Mouse (Mus musculus) spleen, adult 12 weeks (tissue): ENCODE measurements around the gene Gm9918.
"Not testable (repeated sequence)": the region's sequence is repeated elsewhere in the genome, so short reads cannot be mapped to it uniquely, and the experiment has no call there.

Experiments used
- DNase-seq: peaks from one replicate; pipeline ENCODE4 v3.0.0; 2022; ENCODE audit warnings: low spot score

Gm9918 gene

DNA sequence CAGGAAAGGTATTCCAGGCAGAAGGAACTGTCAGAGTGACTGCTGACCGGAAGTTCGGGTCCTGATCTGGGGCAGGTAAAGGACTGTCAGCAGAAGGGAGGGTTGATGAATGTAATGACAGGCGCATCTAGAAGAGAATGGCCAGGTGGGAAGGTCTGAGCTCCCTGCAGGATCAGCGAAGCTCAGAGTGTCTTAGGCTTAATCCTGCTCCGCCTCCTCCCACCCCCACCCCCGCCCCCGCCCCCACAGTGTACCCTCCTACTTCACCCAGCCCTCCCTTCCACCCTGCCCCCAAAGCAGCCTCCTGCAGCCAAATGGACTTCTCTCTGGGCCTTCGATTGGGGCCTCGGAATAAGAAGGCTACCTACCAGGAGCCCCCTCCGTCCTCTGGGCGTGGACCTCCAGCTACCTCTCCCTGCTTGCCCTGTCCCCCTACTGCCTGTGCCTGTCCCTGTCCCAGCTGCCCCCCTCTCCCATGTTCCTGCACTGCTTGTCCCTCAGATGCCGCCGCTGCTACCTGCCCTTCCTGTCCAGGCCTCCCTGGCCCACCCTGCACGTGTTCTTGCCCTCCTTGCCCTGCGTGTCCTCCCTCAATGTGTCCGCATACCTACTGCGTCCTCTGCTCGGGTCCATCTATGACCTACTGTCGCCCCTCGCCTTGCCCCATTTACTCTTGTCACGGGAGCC lies at the start of gene Gm9918:
Gm9918 (plus strand) TSS at position 290 of the 687 bp plus-strand sequence.
- no peak for DNase-seq

DNA sequence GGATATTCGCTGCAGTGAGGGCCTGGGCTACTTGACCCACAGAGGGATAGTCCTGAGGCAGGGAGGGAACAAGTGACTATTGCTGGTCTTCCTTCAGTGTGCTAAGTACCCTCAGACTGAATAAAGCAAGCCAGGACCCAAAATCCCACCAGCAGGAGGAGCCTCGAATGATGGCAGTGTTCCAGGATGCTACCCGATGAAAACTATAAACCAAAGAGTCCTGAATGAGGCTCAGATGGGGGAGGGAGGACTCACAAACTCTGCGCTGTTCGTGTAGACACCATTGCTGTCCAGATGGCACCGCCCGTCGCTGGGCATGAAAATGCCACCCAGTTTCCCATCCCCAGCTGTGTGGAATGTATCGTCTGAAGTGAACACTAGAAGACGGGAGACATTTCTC lies 48.0 kb upstream of the Gm9918 start:
- no peak for DNase-seq

DNA sequence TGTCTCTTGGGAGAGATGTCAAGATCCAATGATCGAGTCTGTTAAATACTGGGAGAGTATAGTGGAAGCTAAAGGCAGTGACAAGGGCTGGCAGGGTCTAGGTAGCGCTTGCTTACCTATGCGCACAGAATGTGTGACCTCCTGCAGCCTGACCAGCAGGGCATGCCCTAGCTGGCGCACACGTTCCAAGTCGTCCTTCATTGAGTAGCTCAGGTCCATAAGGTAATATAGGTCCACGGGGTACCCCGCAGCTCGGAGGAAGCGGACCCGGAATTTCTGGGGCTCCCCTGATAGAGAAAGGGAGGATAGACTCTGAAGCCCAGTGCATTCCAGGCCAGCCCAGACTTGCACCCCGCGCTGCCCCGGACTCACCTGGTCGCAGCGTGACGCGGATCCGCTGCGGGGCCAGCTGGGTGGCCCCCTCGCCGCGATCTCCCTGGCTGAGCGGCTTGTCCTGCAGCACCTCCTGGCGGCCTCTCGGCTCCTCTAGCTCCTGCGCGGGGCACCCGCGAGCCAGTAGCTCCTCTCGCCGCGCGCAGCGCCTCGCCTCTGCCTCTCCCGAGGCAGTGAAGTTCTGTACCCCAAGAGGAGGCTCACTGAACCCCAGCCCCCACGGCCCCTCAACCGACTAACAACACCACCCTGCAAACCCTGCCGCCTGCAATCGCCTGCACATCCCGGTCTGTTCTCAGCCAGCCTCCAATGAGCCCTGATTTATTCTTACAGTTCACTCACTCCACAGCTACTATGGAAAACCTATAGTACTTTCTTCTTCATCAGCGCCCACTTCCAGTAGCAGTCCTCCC lies 46.0 kb upstream of the Gm9918 start:
- peak; percentile 59 for DNase-seq

DNA sequence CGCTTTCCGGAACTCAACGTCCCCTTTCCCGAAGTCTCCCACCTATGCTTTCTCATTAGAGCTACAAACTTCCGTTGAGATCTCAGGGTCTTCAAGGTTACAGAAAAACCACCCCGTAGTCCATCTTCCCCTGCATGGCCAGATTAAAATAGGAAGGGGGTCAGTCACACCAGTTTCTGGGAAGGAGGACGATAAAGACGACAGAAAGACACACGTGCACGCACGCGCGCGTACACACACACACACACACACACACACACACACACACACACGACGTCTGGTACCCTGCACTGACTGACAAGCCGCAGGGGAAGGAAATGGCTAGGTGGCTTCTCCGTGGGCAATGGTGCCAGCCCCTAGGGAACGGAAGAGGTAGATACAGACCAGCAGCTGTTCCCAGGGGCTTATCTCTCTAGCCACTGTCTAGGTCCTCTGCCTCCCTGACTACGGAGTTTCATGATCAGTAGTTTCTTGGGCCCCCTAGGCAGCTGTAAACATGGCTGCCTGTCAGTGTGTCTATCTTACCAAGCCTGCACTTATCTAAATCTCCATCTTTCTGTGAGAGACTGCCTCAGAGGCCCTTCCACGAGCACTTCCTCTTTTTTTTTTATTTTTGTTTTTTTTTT lies 45.3 kb upstream of the Gm9918 start:
- peak; percentile 57 for DNase-seq

DNA sequence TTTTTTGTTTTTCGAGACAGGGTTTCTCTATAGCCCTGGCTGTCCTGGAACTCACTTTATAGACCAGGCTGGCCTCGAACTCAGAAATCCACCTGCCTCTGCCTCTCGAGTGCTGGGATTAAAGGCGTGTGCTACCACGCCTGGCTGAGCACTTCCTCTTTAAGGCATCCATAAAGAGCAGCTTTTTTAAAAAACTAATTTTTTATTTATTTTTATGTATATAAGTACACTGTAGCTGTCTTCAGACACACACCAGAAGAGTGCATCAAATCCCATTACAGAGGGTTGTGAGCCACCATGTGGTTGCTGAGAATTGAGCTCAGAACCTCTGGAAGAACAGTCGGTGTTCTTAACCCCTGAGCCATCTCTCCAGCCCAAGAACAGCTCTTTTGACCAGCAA lies 44.7 kb upstream of the Gm9918 start:
- DNase-seq, result not testable (repeated sequence)

DNA sequence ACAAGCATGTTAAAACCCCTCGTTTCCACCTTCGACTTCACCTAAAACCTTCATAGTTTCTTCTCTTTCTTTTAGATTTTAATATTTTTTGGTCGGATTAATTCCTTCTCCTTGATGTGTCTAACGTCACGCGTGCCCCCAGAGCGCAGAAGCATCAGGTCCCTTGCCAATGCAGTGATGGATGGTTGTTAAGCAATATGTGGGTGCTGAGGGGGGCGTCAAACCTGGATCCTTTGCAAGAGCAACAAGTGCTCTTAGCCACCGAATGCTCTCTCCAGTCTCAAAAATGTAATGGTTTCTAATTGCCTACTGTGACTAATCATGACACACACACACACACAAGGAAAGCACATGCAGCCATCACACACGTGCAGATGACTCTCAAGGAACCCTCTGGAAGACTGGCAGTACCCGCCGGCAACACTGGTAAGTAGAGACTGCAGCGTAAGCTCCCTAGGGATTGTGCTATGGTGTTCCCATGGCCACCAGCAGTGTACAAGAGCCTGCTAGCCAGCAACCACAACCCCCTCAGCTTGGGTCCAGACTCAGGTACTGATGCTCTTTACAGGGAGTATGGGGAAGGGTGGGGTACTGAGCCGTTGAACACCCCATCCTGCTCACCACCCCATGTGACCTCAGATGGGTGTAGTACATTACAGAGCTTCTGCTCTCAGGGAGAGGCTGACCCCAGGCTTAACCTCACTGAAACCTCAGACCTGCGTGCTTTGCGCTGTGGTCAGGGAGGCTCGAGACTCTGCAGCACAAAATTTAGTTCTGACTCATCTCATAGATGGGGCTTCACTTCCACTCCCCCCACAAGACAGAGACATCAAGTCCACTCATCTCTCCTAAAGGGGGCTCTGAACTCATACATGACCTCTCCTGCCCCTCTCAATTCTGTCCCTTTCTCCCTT lies 39.7 kb upstream of the Gm9918 start:
- DNase-seq, result no peak

DNA sequence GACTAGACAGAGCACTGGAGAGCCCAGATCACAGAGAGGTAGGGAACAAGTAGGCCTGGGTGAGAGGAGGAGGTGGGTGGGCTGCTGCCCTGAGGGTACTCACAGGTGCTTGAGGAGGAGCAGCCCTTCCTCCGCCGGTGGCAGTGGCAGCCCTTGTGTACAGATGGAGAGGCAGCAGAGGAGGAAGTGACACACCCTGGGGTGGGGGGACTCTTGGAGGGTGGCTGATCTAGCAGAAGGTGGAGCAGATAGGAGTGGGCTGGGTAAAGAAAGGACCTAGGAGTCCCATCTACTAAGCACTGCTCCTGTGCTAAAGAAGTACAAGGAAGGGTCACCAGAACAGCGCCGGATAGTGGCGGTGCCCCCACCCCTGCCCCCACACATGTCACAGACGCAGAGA lies 38.6 kb upstream of the Gm9918 start, which contains the start of gene Itgb7:
Itgb7 (minus strand) TSS at position 197 of the 400 bp plus-strand sequence.
- DNase-seq, result no peak

DNA sequence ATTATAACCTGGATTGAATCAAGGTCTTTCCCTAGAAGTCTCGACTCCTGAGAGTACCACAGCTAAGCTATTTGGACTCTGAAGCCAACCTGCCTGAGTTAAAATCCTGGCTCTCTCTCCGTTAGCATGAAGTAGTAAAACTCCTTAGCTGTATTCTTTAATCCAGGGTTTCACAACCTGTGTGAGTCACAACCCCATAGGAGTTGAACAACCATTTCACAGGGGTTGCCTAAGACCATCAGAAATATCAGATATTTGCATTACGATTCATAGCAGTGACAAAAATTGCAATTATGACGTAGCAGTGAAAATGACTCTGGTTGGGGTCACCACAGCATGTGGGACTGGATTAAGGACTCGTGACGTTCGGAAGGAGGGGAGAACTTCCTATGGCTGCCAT lies 37.6 kb upstream of the Gm9918 start:
- no peak for DNase-seq

DNA sequence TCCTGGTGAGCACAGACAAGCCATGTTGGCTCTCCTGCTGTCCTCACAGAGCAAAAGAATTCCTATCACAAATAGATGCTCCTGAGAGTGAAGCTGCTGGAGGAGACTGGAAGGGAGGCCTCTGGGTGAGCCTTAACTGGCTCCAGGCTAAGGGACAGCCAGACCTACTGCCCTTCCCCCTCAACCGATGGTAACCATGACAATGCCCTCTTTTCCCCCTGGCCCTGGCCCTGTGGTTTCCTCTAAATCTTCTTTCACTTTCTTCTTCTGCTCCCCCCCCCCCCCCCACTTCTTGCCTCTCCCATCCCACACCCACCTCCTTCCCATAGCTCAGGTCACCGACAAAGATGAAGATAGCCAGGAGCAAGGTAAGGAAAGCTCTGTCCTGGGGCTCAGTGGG lies 36.5 kb upstream of the Gm9918 start:
- no peak for DNase-seq

DNA sequence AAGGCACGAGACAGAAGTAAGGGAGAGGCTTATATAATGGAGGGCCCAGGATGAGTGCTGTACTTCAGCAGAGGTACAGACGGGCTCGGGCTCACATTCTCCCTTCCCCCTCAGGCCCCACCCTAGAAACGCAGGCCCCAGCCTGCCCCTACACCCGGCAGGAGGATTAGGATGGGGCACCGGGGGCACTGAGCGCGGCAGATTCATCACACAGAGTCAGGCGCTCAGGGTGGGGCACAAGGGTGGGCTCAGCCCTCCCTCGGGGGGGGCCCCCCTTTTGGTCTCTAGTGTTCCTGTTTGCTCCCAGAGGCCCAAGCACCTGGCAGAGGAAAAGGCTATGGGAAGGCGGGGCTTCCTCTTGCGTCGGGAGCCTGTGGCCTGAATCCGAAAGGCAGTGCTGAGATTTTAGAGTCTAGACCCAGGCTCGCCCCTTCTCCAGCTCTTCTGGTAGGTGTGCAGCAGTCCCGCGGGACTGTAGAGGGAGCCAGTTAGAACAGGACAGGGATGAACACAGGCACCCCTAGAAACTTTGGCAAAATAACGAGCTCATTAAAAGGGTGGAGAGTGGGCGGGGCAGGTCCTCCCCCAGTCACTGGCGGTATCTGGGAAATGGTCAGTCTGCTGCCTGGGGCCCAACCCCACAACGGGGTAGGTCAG lies 34.9 kb upstream of the Gm9918 start:
- DNase-seq, result no peak

DNA sequence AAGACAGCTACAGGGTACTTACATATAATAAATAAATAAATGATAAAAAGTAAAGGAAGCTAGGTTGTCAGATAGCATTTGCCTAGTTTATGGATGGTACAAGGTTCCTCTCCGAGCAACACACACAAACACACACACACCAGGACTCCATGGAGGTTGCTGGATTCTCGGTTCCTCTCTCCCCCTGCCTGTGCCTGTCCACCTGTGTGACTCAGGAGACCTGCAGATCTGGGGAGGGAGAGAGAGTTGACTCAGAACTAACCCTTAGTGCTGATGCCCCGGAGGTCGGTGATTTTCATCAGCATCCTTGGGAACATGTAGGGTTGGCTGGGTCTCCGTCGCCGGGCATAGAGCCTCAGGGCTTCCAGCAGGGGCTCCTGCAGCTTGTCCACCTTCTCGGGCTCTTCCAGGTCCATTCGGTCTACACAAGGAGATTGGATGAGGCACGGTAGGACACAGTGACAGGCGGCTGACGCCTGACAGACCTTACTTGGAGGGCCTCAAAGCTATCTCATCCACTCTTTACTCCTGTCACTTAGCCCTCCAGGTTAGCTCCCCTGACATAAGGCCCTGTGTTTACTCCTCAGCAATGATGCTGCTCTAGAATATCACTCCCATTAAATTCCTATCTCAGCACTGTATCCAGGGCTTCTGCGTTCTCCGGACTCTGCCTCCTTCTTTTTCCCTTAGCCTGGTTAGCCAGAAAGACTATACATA lies 31.7 kb upstream of the Gm9918 start:
- no peak for DNase-seq

DNA sequence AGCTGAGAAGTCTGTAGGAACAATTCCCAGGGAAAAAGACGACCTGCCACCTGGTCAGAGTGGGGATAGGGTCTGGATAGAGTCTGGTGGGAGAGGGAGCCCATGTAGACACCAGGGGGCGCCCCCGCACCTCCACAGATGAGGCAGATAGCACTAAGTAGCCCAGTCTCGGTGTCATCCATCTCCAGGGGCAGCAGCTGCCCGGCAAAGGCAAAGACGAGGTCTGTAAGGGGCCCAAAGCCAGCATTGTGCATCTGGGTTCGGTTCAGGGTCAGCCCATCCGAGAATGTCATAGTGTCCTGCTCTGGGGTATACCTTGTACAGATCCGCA lies 31.1 kb upstream of the Gm9918 start:
- DNase-seq, result peak; percentile 56

DNA sequence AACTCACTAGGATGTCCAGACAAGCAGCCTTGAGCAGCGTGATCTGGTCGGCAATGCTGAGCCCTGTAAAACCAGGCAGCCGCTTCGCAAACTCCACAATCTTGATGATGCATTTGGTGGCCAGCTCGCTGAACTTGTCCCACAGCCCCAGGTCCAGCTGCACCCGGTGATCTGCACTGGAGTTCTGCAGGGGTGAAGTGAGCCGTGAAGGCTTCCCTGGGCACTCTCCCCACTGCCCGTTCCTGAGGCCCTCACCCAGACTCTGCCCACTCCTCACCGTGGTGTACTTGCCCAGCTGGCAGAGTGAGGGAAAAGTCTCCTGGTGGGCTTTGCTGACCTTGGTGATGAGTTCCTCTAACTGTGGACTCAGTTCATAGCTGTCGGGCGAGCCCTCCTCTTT lies 30.5 kb upstream of the Gm9918 start:
- DNase-seq, result no peak

DNA sequence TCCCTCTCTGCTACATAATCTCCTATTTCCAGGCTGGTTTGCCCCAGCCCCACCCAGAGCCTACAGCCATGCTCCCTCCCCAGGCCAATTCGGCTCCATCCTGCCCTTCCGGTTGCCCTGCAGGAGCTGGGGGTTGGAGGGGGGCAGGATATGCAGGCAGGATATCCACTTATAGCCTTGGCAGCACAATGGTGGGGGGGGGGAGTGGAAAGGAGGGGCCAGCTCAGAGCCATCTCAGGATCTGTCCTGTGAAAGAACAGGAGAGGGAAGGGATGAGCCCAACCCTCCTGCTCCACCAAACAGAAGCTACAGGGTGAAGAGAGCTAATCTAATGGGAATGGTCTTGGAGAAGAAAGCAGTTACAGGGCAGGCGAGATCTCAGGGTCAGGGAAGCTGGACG lies 29.8 kb upstream of the Gm9918 start:
- DNase-seq, result no peak

DNA sequence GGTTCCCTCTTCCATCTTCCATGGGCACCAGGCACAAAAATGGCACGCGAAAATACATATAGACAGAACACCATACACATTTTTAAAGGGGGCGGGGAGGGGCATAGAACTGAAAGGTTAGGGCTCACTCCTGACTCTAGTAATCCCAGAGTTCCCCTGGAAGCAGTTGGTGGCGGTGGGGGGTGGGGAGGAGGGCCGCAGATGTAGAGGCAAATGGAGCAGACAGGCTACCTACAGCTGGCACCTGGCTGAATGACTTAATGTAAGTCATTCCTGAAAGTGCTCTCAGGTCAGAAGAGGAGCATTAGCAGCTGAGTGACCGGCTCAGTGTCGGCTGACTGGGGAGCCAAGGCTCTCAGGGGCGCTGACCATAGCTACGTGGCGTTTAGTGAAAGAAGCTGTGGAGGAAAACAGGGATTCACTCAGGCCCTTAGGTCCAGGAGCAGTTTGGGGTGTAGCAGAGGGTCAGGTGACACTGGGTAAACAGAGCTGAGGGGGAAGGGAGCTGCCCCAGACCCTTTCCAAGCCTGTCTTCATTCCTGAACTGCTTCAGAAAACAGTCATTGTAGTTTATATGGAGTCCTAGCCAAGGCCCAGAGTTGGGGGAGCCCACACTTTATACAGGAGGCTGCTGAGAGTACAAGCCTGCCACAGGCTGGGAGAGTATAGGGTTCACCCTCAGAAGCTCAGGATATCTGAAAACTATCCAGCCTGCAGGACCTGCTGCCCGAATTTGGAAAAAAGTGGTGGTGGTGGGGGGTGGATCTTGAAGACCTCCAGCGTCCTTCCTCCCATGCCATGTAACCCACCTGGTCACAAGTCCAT lies 27.7 kb upstream of the Gm9918 start:
- no peak for DNase-seq

DNA sequence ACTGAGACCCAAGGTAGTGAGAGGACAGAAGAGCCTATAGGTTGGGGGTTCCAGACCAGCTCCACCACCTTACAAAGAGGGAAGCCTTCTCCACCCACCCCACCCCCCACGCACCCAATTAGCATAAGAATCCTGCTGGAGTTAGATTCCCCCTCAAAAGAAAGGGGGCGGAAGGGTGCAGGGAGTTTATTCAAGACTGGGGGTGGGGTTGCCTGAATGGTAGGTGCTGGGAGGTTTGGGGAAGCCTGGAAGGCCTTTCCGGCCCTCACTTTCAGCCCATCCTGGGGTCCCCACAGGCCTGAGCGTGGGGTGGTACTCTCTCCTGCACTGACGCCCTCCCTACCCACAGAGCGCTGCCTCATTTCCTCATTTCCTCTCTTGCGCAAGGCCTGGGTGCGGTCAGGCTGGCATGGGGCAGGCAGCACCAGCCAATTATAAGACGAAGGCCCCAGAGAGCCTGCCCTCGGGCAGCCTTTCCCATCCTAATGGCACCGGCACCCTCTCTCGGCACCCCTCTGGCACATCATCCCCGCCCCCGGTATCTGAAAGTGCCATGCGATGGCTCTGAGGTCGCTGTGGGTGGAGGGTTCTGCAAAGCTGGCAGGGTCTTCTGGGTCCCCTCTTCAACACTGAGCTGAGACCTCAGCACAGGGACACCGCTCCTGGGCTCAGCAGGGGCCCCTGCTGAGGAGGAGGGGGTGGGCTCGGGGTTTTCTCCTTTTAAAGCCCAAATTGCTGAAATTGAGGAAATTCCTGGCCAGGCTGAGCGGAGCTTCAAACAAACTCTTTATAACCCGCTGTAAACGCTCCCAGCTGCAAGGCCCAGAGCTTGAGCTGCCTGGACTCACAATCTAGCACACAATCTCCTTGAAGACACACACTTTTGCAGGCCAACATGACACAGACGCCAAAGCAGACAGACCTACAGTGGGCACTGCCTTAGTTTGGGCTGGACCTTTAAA lies 26.9 kb upstream of the Gm9918 start:
- DNase-seq, result no peak

DNA sequence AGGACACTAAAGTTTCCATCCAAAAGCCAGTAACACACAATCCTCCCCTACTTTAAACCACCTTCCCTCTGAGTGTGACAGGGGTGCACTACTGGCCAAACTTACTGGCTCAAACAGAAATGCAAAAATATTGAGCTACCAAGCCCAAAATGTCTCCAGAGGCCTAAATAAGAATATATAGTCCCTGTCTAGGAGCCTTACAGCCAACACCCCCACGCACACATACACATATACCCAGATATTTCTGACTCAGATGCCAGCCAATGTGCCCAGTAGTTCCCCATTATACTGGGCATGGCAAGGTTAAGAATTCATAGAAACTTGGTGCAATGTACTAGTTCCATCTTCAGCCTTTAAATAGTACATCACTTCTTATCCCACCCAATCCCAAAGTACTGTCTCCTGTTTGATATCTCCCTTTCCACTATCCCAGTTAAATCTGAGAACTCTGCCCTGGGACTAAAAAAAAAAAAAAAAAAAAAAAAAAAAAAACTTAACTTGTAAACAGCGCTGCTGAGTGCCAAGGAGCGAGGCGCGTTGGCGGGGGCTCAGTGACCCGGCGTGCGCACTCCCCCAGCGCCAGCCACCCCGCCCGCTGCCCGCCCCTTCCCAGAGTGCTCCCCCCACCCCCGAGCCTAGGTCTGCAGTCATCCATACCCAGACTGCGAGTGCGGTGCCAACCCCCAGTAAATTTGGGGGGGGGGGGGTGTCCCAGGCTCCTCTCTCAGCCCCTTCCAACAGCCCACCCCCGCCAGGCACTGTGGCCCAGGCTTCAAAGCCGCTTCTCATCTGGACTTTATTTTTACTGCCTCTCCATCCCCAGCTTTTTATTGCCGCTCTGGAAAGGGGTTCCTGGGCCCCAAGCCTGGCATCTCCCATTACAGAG lies 25.8 kb upstream of the Gm9918 start:
- no peak for DNase-seq

DNA sequence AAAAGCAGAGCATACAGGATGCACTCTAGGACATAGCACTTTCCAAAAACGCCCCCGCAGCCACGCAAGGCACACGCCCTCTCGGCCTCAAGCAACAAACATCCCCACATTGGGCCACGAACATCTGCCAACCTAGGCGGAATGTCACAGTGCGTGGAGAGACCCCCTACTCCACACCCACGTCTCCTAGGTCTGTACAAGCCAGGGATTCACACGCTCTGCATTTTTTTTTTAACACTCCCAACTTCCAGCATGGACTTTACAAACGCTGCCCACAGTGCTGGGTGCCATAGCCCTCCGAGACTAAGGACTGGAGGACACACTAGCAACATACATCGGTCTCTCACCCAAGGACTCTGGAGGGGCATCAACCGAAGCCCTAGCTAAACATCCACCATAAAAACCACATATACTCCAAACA lies 24.9 kb upstream of the Gm9918 start:
- no peak for DNase-seq
